Mouse (Mus musculus): ENCODE measurements at regions not wholly inside any gene's neighbourhood (a gene's known extent, or its start where the extent isn't known, plus 50 kb on each side); places are given as distances from the start of the nearest gene placed in this dataset.
A peak's percentile ranks its signal among the peaks of the same experiment; 100 is the strongest.

DNA sequence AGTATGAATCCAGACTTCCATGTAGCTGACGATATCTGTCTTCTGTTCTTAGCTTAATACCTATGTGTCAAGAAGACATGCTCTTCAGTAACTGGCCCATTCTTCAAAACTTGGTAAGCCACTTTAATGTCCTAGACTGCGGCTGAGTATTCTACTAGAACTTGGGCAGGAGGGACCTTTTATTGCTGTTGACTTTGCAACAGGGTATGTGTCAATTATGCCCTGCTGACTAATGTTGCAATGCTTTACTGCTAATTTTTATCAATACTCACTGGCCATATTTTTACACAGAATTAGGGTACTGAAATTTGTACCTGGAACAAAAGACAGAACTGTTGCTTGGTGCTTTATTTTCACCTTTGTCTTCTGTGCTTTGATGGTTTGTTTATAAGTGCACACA is 746.9 kb downstream of the Ppargc1a start:
- DNase-seq (ENCODE audit: low spot score) = no peak

DNA sequence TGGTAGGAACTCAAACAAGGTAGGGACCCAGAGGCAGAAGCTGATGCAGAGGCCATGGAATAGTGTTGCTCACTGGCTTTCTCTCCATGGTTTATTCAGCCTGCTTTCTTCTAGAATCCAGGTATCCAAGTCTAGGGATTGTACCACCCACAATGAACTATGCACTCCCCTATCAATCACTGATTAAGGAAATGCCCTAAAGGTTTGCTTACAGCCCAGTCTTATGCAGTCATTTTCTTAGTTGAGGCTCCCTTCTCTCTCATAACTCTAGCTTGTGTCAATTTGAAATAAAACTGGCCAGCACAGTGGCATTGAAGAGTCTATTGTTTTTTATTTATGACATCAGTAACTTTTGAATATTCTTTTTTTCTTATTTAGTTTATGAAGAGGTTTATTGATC is 747.6 kb downstream of the Ppargc1a start:
- no peak for DNase-seq (ENCODE audit: low spot score)

- DNase-seq (ENCODE audit: low spot score) = no peak
Observed at GRCm38 (mm10) chr5:50795310-50795709, 736.5 kb upstream of the Adgra3 start.

DNA sequence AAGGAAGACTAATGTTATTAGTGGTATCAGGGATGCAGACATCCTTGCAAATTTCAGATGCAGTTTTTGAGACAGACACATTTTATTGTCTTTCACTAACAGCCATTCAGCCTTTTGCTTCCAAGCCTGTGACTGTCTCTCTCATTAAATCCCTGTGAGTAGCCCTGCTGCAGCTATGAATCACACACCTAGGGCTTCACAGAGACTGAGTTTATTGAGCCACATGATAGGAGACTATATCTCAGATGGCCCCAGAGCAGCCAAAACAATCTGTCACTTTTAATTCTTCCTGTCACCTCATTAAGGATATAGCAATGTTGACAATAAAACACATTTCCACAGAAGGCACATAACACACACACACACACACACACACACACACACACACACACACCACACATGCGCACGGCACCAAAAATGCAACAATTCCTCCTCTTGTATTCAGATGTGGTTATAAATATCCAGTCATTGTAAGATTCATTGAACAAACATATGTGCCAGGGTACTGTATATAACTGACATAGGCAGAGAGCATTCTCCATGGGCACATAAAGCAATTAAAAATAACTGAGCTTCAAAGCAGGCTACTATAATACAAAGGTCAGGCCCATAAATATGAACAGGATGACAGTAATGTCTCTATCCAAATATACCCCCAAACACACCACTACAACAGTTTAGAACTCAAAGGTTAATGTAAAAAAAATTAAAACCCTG is 735.8 kb upstream of the Adgra3 start:
- no peak for DNase-seq (ENCODE audit: low spot score)

DNA sequence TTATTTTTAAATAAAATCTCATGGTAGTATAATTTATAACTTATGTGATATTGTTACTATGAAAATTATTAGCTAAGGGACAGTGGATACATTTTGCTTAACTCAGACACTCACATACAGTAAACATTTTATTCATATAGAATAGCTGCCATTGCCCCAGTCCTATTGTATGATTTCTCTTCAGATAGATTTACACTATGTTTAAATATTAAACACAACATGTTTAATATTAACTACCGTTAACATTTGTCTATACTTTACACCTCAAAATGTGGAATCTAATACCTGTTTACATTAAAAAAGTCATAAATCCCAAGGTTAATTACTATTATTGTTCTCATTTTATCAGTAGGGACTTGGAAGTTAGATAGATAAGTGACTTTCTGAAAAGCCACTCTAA is 734.8 kb upstream of the Adgra3 start:
- no peak for DNase-seq (ENCODE audit: low spot score)

DNA sequence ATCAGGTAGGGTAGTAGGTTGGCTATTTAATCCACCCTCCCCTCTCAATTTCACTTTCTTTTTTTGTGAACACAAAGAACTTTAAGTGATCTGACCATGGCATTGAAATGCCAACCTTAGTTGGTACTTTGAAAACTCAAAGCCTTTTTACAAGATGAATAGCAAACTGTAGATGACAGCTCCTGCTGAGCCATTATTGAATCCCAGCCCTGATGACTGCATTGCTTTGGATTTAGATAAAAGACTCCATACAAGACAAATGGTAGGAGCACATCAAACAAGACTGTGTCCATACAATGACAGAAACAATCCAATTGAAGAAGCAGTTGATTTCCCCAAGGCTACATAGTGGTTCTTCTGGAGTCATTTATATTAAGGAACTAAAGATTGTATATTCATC is 726.5 kb upstream of the Adgra3 start:
- DNase-seq (ENCODE audit: low spot score) = no peak

GRCm38 (mm10) chr5:50779138-50779537 is 720.3 kb upstream of the Adgra3 start:
- no peak for DNase-seq (ENCODE audit: low spot score)

- no peak for DNase-seq (ENCODE audit: low spot score)
Observed at GRCm38 (mm10) chr5:50778221-50778620, 719.4 kb upstream of the Adgra3 start.

DNA sequence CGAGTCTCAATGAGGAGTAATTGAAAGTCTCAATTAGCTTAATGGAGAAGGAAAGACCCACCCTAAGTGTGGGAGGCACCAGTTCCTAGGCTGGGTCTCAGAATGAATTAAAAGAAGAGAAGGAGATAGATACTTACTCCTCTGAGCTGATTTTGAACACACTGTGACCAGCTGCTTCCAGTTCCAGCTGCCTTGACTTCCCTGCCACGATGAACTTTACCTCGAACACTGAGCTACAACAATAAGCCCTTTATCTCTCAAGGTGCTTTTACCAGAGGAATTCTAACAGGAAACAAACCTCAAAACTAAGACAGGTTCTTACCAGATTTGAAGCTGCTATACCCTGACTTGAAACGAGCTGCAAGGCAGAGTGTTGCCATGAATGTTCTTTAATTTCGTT is 703.5 kb upstream of the Adgra3 start:
- DNase-seq (ENCODE audit: low spot score) = no peak

GRCm38 (mm10) chr5:50760386-50760785 is 701.6 kb upstream of the Adgra3 start:
- no peak for DNase-seq (ENCODE audit: low spot score)

DNA sequence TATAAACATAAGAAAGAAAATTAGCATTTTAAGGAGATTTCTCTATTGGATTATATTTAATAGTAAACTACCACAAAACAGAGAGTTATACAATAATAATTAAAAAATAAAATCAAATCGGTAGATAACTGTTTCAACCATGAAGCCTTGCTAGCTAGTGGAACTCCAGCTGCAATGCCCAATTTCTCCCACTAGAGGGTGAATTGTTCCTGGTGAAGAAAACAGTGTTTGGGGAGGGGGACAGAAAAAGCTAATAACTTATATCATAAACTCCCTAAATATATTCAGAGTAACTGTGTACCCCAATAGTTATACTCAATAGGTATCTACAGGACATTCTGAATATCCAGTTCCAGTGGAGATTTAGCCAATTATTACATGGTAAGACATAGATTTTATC is 694.0 kb upstream of the Adgra3 start:
- peak; percentile 1 for DNase-seq (ENCODE audit: low spot score)

DNA sequence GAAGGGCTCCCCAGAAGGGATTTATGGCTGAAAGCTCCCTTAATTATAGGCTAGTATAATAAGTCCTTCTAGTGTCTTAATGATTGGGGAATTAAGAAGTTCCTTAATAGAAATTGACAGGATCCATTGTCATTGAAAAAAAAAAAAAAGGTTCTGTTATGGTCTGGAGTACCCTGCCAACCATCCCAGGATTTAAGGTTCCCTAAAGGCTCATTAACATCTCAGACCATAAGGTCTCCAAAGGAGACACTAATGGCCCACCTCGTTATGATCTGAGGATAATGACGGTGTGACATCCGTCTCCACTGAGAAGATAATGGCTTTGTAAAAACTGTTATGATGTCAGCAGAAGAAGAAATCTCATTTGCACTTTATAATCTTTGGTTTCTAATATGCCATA is 692.6 kb upstream of the Adgra3 start:
- DNase-seq (ENCODE audit: low spot score) = no peak

DNA sequence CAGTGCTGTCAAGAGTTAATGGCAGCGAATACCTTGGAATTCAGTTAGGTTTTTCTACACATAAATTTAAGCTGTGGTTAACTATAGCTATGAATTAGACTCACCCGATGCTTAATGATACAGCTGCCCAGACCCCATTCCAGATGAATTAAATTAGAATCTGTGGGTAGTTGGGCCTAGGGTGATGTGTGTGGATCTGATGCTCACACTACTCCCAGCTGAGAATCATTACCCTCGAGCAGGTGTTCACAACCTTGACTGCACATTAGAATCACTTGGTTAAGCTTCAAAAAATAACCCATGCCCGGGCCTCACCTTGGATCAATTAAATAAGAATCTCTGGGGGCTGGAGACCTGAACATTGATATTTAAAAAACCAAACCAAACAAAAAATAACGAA is 684.2 kb upstream of the Adgra3 start:
- no peak for DNase-seq (ENCODE audit: low spot score)

GRCm38 (mm10) chr5:50733711-50734110 is 674.9 kb upstream of the Adgra3 start:
- no peak for DNase-seq (ENCODE audit: low spot score)

- no peak for DNase-seq (ENCODE audit: low spot score)
Observed at GRCm38 (mm10) chr5:50728337-50729003, 669.7 kb upstream of the Adgra3 start.

DNA sequence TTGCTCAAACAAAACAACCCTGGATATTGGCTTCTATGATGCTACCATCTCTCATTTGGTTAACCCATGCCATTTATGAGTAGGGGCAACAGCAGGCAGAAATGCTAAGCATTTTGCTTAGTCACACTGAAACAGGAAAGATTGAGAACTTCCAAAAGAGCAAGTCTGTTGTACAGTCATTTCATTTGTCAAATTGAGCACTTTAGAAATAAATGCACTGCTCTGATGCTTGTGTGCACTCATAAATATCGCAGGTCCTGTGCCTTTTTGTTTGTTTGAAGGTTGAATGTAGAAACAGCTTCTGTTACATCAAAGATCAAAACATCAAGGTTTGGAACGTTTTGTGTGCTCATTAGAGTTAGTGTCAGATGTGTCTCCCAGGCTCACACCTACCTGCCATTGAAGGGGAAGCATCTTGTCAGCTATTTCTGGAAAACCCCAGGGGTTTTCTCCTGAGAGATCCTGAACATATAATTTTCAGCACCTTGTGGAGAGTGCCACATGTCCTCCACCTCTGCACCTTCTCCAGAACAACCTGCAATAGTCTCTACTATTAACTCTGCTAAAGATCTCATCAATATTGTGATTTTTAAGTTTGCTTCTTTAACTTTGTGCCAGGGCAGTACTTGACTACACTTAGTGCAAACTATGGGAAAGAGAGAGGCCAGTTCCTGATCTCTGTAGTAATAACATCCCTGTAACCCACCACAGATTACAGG is 648.3 kb upstream of the Adgra3 start:
- DNase-seq (ENCODE audit: low spot score) = no peak

GRCm38 (mm10) chr5:50698084-50698483 is 639.3 kb upstream of the Adgra3 start:
- DNase-seq (ENCODE audit: low spot score) = no peak

GRCm38 (mm10) chr5:50697588-50697987 is 638.8 kb upstream of the Adgra3 start:
- DNase-seq (ENCODE audit: low spot score) = no peak

- DNase-seq (ENCODE audit: low spot score) = no peak
Observed at GRCm38 (mm10) chr5:50688362-50688761, 629.6 kb upstream of the Adgra3 start.

GRCm38 (mm10) chr5:50683966-50684365 is 625.2 kb upstream of the Adgra3 start:
- no peak for DNase-seq (ENCODE audit: low spot score)

DNA sequence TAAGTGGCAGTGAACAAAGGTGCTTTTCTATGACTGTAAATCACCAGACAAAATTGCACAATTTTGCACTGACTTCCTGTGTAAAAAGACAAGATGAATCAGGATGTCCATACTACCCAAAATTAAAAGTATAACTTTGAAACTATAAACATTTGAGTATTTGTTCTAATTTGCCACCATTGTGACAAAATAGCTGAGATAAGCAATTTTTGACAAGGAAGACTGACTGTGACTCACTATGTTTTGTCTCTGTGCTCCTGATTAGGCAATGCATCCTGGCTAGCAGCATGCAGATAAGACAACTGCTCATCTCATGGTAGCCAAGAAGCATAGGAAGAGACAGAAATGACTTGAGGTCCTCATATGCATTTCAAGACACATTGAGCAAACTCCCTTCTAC is 577.7 kb upstream of the Adgra3 start:
- no peak for DNase-seq (ENCODE audit: low spot score)

DNA sequence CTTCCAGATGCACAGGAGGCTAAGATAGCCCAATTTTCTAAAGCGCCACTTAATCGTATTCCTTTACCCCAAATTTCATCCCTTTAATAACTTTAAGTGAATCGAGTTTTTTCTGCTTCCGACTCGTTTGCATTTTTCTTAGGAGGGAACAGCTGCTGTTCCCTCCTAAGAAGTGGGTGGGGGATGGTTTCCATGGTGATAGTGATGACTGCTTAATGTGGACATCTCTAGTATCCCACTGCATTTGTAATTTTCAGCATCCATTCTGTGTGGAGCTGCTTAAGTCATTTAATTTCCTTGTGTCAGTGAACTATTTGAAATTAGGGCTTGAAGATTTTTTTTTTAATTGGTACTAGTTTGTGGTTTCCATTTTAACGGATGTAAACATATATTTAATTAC is 567.8 kb upstream of the Adgra3 start:
- no peak for DNase-seq (ENCODE audit: low spot score)

GRCm38 (mm10) chr5:50624206-50624605 is 565.4 kb upstream of the Adgra3 start:
- no peak for DNase-seq (ENCODE audit: low spot score)
